Mouse (Mus musculus): ENCODE results near the gene Phkg2. TPM values are rescaled to one million over a fixed set of nuclear protein-coding genes. Genes with fewer than 3 reads are reported as not detected.

The Phkg2 gene
- total and polyA plus RNA-seq, 2 experiments from 2014 or later = 58.2 to 71.4 TPM

- H3K27ac ChIP-seq = no peak overlapping the region
- ATAC-seq (no peak), DNase-seq (ENCODE audit: low spot score) (no peak)
- H3K27me3 ChIP-seq (ENCODE audit: insufficient read depth, low read length) = no peaks in the 10 kb centered on the region
- H3K9me3 ChIP-seq (ENCODE audit: low read length) = no peaks in the 10 kb centered on the region
- H3K4me3 ChIP-seq (ENCODE audit: low read length) = no peak overlapping the region
- no peak overlapping the region for H3K9ac ChIP-seq (replicated peaks; ENCODE audit: low read length)
- H3K4me1 ChIP-seq (ENCODE audit: insufficient read depth, low read length) = peaks cover 10% of the 10 kb centered on the region
- whole genome bisulfite sequencing = 97% methylated on average over 26 of the region's 26 CpGs
- no peak overlapping the region for H3K4me2 ChIP-seq (ENCODE audit: low read depth, low read length)
- no peak for TF ChIP-seq CTCF (IDR thresholded peaks at IDR 0.05; ENCODE audit: low read depth)
- peaks cover 56% of the 10 kb centered on the region for H3K36me3 ChIP-seq (ENCODE audit: insufficient read depth, low read length)
These were observed 38.4 kb downstream of the Phkg2 start for GRCm38 (mm10) chr7:127611561-127611960.

- DNase-seq (ENCODE audit: low spot score) (no peak), ATAC-seq (no peak)
- Histone ChIP-seq H3K4me1 (ENCODE audit: insufficient read depth, low read length) (peaks cover 12% of the 10 kb centered on the region), H3K27ac (no peak overlapping the region), H3K36me3 (ENCODE audit: insufficient read depth, low read length) (peaks cover 39% of the 10 kb centered on the region), H3K27me3 (ENCODE audit: insufficient read depth, low read length) (no peaks in the 10 kb centered on the region), H3K4me3 (ENCODE audit: low read length) (no peak overlapping the region), H3K9ac (replicated peaks; ENCODE audit: low read length) (peak overlapping the region; percentile 97), H3K9me3 (ENCODE audit: low read length) (no peaks in the 10 kb centered on the region), H3K4me2 (ENCODE audit: low read depth, low read length) (peak overlapping the region; percentile 73)
- TF ChIP-seq CTCF (IDR thresholded peaks at IDR 0.05; ENCODE audit: low read depth) = no peak
- 83% methylated on average over 8 of the region's 8 CpGs for WGBS
These were observed 40.4 kb downstream of the Phkg2 start for GRCm38 (mm10) chr7:127613501-127613900.

- 14% methylated on average over 8 of the region's 8 CpGs for WGBS
- peak overlapping the region; percentile 97 for H3K9ac ChIP-seq (replicated peaks; ENCODE audit: low read length)
These were observed 41.0 kb downstream of the Phkg2 start for GRCm38 (mm10) chr7:127614091-127614490.

GRCm38 (mm10) chr7:127614511-127614890 lies 41.4 kb downstream of the Phkg2 start:
- H3K27ac ChIP-seq = peak overlapping the region; percentile 90
- peaks cover 12% of the 10 kb centered on the region for H3K4me1 ChIP-seq (ENCODE audit: insufficient read depth, low read length)
- no peaks in the 10 kb centered on the region for H3K9me3 ChIP-seq (ENCODE audit: low read length)
- H3K4me3 ChIP-seq (ENCODE audit: low read length) = peak overlapping the region; percentile 100
- peak overlapping the region; percentile 97 for H3K9ac ChIP-seq (replicated peaks; ENCODE audit: low read length)
- no peak for TF ChIP-seq CTCF (IDR thresholded peaks at IDR 0.05; ENCODE audit: low read depth)
- H3K4me2 ChIP-seq (ENCODE audit: low read depth, low read length) = peak overlapping the region; percentile 73
- H3K36me3 ChIP-seq (ENCODE audit: insufficient read depth, low read length) = peaks cover 29% of the 10 kb centered on the region
- ATAC-seq (peak; percentile 30; the same call in 1 of the 2 replicates), DNase-seq (ENCODE audit: low spot score) (peak; percentile 33)
- WGBS = 0% methylated on average over 27 of the region's 44 CpGs
- H3K27me3 ChIP-seq (ENCODE audit: insufficient read depth, low read length) = no peaks in the 10 kb centered on the region

More at GRCm38 (mm10) chr7:127614091-127614490, 41.0 kb downstream of the Phkg2 start:
- Histone ChIP-seq H3K4me3 (ENCODE audit: low read length) (peak overlapping the region; percentile 100), H3K4me1 (ENCODE audit: insufficient read depth, low read length) (peaks cover 12% of the 10 kb centered on the region), H3K27me3 (ENCODE audit: insufficient read depth, low read length) (no peaks in the 10 kb centered on the region), H3K9me3 (ENCODE audit: low read length) (no peaks in the 10 kb centered on the region), H3K27ac (0 out of 2 replicates have a peak overlapping the region, but pooled peaks have one; percentile 90), H3K36me3 (ENCODE audit: insufficient read depth, low read length) (peaks cover 33% of the 10 kb centered on the region), H3K4me2 (ENCODE audit: low read depth, low read length) (peak overlapping the region; percentile 73)
- no peak for ATAC-seq
- no peak for DNase-seq (ENCODE audit: low spot score)
- TF ChIP-seq CTCF (IDR thresholded peaks at IDR 0.05; ENCODE audit: low read depth) = no peak

GRCm38 (mm10) chr7:127614891-127615843 lies 42.0 kb downstream of the Phkg2 start, which contains the start of gene Zfp629:
TSS of gene Zfp629 (minus strand) at chr7:127615797.
- Histone ChIP-seq H3K27ac (peak within 1 kb of the TSS; percentile 90), H3K9me3 (ENCODE audit: low read length) (no peaks in the 10 kb centered on the region), H3K27me3 (ENCODE audit: insufficient read depth, low read length) (no peaks in the 10 kb centered on the region), H3K36me3 (ENCODE audit: insufficient read depth, low read length) (peaks cover 22% of the 10 kb centered on the region), H3K4me1 (ENCODE audit: insufficient read depth, low read length) (peaks cover 12% of the 10 kb centered on the region), H3K9ac (replicated peaks; ENCODE audit: low read length) (peak within 1 kb of the TSS; percentile 97), H3K4me3 (ENCODE audit: low read length) (peak within 1 kb of the TSS; percentile 100), H3K4me2 (ENCODE audit: low read depth, low read length) (peak within 1 kb of the TSS; percentile 73)
- ATAC-seq (peak; percentile 94), DNase-seq (ENCODE audit: low spot score) (peak; percentile 96)
- under 1% methylated on average over 47 of the region's 50 CpGs for WGBS
- no peak for TF ChIP-seq CTCF (IDR thresholded peaks at IDR 0.05; ENCODE audit: low read depth)

- TF ChIP-seq CTCF (IDR thresholded peaks at IDR 0.05; ENCODE audit: low read depth) = no peak
- WGBS = 42% methylated on average over 1 of the region's 1 CpGs
- Histone ChIP-seq H3K27me3 (ENCODE audit: insufficient read depth, low read length) (no peaks in the 10 kb centered on the region), H3K4me2 (ENCODE audit: low read depth, low read length) (peak overlapping the region; percentile 73), H3K36me3 (ENCODE audit: insufficient read depth, low read length) (peaks cover 11% of the 10 kb centered on the region; the same call in 1 of the 2 replicates), H3K9me3 (ENCODE audit: low read length) (no peaks in the 10 kb centered on the region), H3K4me1 (ENCODE audit: insufficient read depth, low read length) (peaks cover 12% of the 10 kb centered on the region), H3K27ac (0 out of 2 replicates have a peak overlapping the region, but pooled peaks have one; percentile 90), H3K9ac (replicated peaks; ENCODE audit: low read length) (no peak overlapping the region; the same call in 1 of the 2 replicates), H3K4me3 (ENCODE audit: low read length) (peak overlapping the region; percentile 100; the same call in 1 of the 2 replicates)
- no peak for ATAC-seq
- DNase-seq (ENCODE audit: low spot score) = no peak
These were observed 43.2 kb downstream of the Phkg2 start for GRCm38 (mm10) chr7:127616336-127616735.

All from hindbrain, postnatal 0 days (tissue).